Mouse (Mus musculus) left cerebral cortex, adult 11 months (tissue): ENCODE data around the gene Tmem233.

Source experiments
- DNase-seq: peaks from one replicate; pipeline ENCODE4 v3.0.0; 2022; ENCODE audit warnings: low spot score

The Tmem233 gene

DNA sequence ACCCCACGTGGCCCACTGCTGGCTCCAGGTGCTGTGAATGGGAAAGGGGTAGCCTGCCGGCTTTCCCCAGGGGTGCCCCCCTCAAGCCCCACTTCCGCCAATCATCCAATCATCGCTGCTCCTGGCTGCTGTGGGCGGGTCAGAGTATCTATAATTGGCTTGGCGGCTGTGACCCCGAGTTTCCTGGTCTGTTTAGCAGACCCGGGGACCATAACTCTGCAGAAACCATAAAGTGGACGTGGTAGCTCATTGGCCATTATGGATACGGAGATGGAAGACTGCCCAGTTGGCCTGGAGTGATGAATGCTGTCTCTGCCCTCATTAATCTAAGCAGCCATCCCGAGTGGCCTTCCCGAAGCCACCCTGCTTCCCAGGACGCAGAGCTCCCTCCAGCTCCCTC lies 79.2 kb downstream of the Tmem233 start:
- no peak for DNase-seq

DNA sequence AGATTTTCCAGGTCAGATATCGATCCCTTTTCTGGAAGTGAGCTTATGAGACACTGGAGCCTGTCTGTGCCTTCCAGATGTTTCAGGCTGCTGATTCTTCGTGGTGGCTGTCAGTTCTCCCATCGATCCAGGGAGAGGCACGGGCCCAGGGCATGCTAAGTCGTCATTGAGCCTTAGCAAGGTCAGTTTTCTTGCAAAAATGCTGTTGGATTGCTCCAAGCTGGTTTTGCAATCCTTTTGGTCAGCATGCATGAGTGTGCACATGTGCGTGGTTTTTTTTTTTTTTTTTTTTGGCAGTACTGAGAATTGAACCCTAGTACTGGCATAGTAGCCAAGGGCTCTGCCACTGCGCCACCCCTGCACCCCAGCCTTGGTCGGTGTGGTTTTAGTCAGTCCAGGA lies 79.9 kb downstream of the Tmem233 start:
- DNase-seq: no peak

DNA sequence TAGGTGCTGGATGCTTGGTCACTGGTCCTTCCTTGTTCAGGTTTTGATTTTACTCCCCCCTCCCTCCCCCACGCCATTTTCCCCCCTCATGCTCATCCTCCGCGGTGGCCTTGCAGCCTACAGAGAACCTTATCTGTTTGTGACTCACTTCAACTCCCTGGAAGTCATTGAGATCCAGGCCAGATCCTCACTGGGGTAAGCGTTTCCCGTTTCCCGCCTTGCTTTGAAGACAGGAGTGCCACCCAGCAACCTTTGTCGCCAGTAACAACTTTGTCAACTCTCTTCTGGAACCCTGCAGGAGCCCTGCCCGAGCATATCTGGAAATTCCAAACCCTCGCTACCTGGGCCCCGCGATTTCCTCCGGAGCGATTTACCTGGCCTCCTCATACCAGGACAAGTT lies 85.7 kb downstream of the Tmem233 start:
- DNase-seq: no peak

DNA sequence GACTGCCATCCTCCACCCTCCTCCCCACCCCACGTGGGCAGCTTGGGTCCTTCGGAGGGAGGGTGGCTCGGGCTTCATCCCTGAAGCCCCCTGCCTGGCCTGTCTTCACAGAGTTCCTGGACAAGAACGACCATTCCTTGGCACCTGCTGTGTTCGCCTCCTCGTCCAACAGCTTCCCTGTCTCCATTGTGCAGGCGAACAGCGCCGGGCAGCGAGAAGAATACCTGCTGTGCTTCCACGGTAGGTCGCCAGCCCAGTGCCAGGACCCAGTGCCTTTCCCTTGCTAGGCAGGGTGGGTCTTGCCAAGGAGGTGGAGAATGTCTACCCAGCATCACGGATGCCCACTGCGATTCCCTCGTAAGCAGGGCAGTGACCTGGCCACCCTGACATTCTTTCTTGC lies 88.9 kb downstream of the Tmem233 start:
- no peak for DNase-seq

DNA sequence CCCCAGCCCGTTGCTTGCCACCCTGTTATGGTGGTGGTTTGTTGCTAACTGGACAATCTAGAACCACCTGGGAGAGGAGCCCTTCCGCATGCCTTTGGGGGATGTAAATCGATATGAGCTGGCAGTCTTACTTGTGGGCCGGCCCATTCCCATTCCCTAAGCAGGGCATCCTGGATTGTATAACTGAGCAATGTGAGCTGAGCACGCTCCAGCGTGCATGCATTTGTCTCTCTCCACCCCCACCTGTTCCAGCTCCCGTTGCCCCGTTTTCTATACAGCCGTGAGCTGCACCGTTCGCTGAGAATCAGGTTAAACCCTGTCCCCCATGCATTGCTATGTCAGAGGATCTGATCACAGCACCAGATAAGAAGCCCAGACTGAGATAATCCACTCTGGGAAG lies 91.3 kb downstream of the Tmem233 start:
- DNase-seq: no peak
